Mouse (Mus musculus): ENCODE measurements around the gene Taf1b.

- TF ChIP-seq CTCF (IDR thresholded peaks at IDR 0.05; ENCODE audit: low read depth) (peak; percentile 88), EP300 (IDR thresholded peaks at IDR 0.05; ENCODE audit: low read depth) (no peak)
Observed at GRCm38 (mm10) chr12:24603266-24603665, 105.1 kb downstream of the Taf1b start.

All from liver, embryonic 14.5 days (tissue).